Mouse (Mus musculus) thymus, postnatal 0 days (tissue): Measurements from ENCODE around the gene Tuba1c. TPM values are rescaled to one million over a fixed set of nuclear protein-coding genes. Genes with fewer than 3 reads are reported as not detected.

Experiments
- DNase-seq: peaks from one replicate; pipeline ENCODE4 v3.0.0-alpha.2; 2015; ENCODE audit warnings: low spot score
- polyA plus RNA-seq: library from polyadenylated mRNA; unstranded; fragments of >200 nt; fragmentation: Nextera tagmentation; extraction: Ambion mirVana; gene quantifications from 2 replicates; pipeline ENCODE4 v1.2.1, GENCODE M21; 2015

Tuba1c gene
- polyA plus RNA-seq, 1 experiment from 2014 or later = 156 TPM

DNA sequence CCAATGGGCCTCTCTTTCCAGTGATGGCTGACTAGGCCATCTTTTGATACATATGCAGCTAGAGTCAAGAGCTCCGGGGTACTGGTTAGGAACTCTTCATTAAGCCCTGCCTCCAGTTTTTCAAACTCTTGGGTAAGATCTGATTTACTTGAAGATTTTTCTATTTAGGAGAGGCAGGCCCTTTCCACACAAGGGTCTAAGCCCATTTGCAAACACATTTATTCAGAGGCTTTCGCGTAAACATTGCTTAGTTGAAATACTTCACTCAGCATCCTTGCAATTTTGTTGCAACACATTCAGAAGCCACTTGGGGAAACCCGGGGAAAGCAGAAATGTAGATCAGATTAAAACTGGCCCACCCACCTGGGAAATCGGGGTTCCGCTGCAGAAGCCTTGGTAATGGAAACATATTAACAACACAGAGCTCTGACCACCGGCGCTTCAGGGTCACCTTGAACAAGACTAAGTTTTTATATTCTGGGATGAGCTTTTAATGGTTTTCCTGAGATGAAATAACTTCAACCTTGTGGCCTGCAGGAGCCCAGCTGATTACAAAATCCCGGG is 34.7 kb upstream of the Tuba1c start:
- DNase-seq = no peak

- DNase-seq = no peak
Measured at GRCm38 (mm10) chr15:98996840-98997239, 32.9 kb upstream of the Tuba1c start.

GRCm38 (mm10) chr15:98997938-98998774 is 31.5 kb upstream of the Tuba1c start:
- no peak for DNase-seq

GRCm38 (mm10) chr15:98998775-98999157 is 30.9 kb upstream of the Tuba1c start:
- DNase-seq = no peak

- DNase-seq = peak; percentile 72
Measured at GRCm38 (mm10) chr15:99000535-99001283, 29.0 kb upstream of the Tuba1c start.

GRCm38 (mm10) chr15:99001451-99001931 is 28.2 kb upstream of the Tuba1c start:
- DNase-seq = no peak

- DNase-seq = no peak
Measured at GRCm38 (mm10) chr15:99003600-99003999, 26.1 kb upstream of the Tuba1c start.

GRCm38 (mm10) chr15:99008801-99009241 is 20.9 kb upstream of the Tuba1c start:
- peak; percentile 91 for DNase-seq

DNA sequence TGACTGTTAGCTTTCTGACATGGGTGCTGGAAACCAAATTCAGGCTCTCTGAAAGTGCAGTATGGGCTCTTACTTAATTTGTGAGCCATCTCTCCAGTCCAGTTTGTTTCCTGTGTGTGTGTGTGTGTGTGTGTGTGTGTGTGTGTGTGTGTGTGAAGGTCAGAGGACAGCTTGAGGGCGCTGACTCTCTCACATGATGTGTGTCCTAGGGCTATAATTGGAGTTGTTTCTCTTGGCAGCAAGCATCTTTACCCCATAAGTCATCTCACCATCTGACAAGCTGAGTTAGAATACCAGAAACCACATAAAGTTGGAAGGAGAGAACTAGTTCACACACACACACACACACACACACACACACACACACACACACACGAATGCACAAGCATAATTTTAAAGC is 18.8 kb upstream of the Tuba1c start:
- no peak for DNase-seq

GRCm38 (mm10) chr15:99011946-99012345 is 17.7 kb upstream of the Tuba1c start:
- DNase-seq = no peak

DNA sequence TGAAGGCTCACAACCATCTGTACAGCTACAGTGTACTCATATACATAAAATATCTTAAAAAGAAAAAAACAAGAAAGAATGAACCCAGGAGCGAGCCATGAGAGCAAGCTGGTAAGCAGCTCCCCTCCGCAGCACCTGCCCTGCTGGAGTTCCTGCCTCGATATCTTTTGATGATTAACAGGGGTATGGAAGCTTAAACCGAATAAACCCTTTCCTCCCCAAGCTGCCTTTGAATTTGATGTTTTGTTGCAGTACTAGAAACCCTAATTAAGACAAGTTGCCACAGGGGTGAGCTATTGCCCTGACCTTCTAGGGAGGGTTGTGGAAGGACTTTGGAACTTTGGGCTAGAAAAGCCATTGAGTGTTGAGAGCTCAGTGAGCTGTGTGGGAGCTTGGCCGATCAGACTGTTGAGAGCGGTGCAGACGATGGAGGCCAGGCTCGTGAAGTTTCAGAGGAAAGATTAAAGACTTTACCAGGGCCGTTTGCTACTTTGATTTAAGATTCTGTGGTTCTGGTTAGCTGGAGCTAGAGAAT is 15.1 kb upstream of the Tuba1c start:
- DNase-seq = no peak

GRCm38 (mm10) chr15:99017355-99017761 is 12.3 kb upstream of the Tuba1c start:
- no peak for DNase-seq

GRCm38 (mm10) chr15:99017986-99018385 is 11.7 kb upstream of the Tuba1c start:
- DNase-seq = no peak

DNA sequence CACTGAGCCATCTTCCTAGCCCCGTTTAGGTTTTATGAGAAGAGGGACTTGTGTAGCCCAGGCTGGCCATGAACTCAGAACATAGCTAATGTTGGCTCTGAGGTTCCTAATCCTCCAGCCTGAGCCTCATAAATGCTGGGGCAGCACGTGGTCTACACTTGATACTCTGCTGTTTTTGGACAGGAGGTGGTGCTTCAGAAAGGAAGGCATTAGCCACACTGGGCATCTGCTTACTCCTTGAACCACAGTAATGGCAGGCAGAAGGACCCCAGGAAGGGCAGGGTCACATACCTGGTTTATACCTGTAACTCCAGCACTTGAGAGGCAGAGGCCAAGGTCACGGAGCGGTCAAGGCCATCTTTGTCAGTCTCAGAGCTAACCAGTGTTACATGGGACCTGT is 11.1 kb upstream of the Tuba1c start:
- no peak for DNase-seq

- DNase-seq = no peak
Measured at GRCm38 (mm10) chr15:99019436-99019835, 10.3 kb upstream of the Tuba1c start.

DNA sequence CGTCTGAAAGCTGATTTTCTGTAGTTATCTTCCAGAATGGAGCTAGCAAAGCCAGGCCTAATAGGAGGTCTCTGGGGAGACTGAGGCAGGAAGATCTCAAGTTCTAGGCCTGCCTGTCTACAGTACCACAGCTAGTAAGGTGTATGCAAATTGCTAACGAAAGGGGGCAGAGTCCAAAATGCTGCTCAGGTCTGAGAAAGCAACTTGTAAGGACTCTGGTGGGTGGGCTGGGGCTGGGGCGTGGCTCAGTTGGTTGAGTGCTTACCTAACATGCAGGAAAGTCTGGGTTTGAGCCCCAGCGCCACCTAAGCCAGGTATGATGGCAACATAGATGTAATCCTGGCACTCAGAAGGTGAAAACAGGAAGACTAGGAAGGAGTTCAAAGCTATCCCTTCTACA is 9.5 kb upstream of the Tuba1c start:
- no peak for DNase-seq

DNA sequence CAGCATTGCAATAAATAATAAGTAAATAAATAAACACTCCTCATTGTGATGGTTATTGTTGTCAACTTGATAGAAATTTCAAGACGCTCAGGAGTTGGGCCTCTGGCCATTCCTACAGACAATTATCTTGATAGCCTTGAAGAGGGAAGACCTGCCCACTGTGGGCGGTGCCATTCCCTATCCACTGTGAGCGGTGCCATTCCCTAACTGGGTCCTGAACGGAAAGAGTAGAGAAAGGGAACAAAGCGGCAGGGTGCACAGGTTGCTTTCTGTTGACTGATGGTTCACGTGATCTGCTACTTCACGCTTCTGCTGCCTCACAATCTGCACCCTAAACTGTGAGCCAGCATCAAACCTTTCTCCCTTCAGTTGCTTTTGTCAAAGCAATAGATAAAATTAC is 8.4 kb upstream of the Tuba1c start:
- no peak for DNase-seq

DNA sequence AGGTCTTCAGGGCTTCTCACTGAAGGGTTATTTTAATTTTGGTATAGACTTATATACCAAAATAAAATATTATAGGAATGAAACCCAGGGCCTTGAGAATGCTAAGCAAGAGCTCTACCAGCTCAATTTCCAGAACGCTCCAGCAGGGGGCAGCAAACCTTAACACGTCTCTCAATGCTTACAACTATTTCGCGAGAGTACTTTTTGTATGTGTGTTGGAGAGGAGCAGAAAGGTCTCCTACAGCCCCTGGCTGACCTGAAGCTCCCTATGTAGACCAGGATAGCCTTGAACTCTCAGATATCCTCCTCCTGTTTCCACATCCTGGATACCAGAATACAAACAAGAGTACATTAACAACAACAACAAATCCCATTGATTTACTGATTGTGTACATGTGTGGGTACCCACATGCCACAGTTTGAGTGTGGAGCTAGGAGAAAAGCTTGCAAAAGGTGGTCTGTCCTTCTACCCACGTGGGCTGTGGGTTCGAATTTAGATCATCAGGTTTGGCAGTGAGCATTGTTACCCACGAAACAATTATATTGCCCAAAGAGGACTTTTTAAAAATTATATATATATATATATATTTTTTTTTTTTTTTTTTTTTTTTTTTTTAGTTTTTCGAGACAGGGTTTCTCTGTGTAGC is 4.9 kb upstream of the Tuba1c start:
- DNase-seq = peak; percentile 82

DNA sequence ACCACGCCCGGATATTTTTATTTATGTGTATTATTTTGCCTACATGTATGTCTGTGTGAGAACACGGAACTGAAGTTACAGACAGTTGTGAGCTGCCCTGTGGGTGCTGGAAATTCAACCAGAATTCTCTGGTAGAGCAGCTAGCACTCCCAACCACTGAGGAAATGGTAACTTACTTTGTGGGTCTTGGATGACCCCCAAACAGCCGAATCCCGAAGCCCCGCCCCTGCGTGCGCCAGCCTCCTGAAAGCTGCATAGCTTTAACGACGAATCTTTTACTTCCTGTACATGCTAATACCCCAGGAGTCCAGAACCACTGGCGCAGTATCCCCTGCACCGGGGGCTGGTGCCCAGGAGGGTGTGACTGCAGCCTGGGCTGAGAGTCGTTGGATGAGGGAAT is 4.3 kb upstream of the Tuba1c start:
- DNase-seq = no peak

GRCm38 (mm10) chr15:99026259-99026658 is 3.4 kb upstream of the Tuba1c start:
- DNase-seq = peak; percentile 75

DNA sequence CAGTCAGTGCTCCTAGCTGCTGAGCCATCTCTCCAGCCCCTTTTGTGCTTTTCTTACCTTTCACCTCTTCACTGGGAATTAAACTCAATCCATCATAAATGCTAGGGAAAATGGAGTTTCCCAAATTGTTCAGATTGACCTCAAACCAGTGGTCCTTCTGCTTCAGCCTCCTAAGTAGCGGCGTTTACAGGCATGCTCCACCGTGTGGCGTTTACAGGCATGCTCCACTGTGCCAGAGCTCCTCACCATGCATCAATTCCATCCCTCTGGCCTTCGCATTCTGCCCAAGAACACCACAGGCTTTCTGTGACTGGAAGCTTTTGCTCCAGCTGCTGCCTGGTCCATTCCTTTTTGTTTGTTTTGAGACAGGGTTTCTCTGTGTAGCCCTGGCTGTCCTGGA is 2.6 kb upstream of the Tuba1c start:
- no peak for DNase-seq
